ENCODE assay signal across 28 mouse cellular contexts in genomic region chr3:19990031-19990430, GRCm38 (mm10). TPM values are rescaled to one million over a fixed set of nuclear protein-coding genes. Genes with fewer than 3 reads are reported as not detected.
DNase-seq lines count a peak whose midpoint lies in the region; ATAC-seq and TF ChIP-seq lines count a peak whose summit lies in the region.
"Had no signal": no experiment of that assay in that cellular context is flagged by ENCODE, and none has a peak within 500 bp of the region (broad histone marks: within the 10 kb centered on the region; RNA-seq: fewer than 3 reads in every experiment).

No protein-coding gene starts in this region.

- H3K4me3 ChIP-seq in liver, postnatal 0 days (ENCODE audit: low read depth, low read length), result no peak overlapping the region
- H3K4me3 ChIP-seq: forebrain, embryonic 10.5 days; forebrain, embryonic 13.5 days; hindbrain, embryonic 12.5 days; hindbrain, embryonic 15.5 days had no signal

- ATAC-seq in liver, postnatal 0 days, result 0 out of 2 replicates have a peak, but pooled peaks have one; percentile 26
- peak; percentile 46; the same call in 1 of the 2 replicates for ATAC-seq in granulocyte monocyte progenitor cell, adult 5-6 weeks (replicated peaks; ENCODE audit: poor library complexity, severe bottlenecking)
- ATAC-seq: forebrain, embryonic 13.5 days; forebrain, embryonic 16.5 days; Patski had no signal

- WGBS in liver, postnatal 0 days (ENCODE audit: insufficient replicate concordance), result 64% methylated on average over 3 of the region's 3 CpGs

- peaks cover 10% of the 10 kb centered on the region for H3K36me3 ChIP-seq in liver, postnatal 0 days (replicated peaks; ENCODE audit: insufficient read depth, low read length)
- H3K36me3 ChIP-seq: G1E; hindbrain, embryonic 12.5 days; hindbrain, embryonic 15.5 days had no signal

- H3K4me1 ChIP-seq in liver, postnatal 0 days (ENCODE audit: insufficient read depth), result no peaks in the 10 kb centered on the region
- H3K4me1 ChIP-seq: forebrain, embryonic 10.5 days; forebrain, embryonic 13.5 days; hindbrain, embryonic 12.5 days; hindbrain, embryonic 15.5 days had no signal

- DNase-seq in adrenal gland, adult 8-10 months, result peak; percentile 14
- DNase-seq in adrenal gland, adult 18-20 months (ENCODE audit: low spot score in 2 of 2), result no peak
- no peak for DNase-seq in liver, postnatal 0 days
- DNase-seq in liver, result no peak
- peak; percentile 23 for DNase-seq in lung, postnatal 36 days
- no peak for DNase-seq in lung, postnatal 4 days
- DNase-seq in left cerebral cortex, adult 8-10 months (ENCODE audit: low spot score in 2 of 2), result no peak
- DNase-seq: adrenal gland, postnatal 14 days; B cell, adult 2 months; cerebellum, adult 11 months; cerebellum, adult 2 months; cerebellum, adult 9-11 months; cerebellum, postnatal 25 days; embryo, embryonic 11 days; gastrocnemius, postnatal 10 days; gastrocnemius, postnatal 36 days; heart, adult 11 months had no signal

- no peak for TF ChIP-seq CTCF in liver, postnatal 0 days (IDR thresholded peaks at IDR 0.05; ENCODE audit: low read depth)

- H3K27me3 ChIP-seq in liver, postnatal 0 days (ENCODE audit: insufficient read depth, low read length), result no peaks in the 10 kb centered on the region
- H3K27me3 ChIP-seq: CH12.LX; forebrain, embryonic 13.5 days; hindbrain, embryonic 12.5 days; hindbrain, embryonic 15.5 days; Patski had no signal

- no peak for TF ChIP-seq EP300 in liver, postnatal 0 days (IDR thresholded peaks at IDR 0.05; ENCODE audit: low read depth)

- no peak overlapping the region for H3K27ac ChIP-seq in liver, postnatal 0 days (ENCODE audit: low read depth)
- H3K27ac ChIP-seq: forebrain, embryonic 10.5 days; forebrain, embryonic 13.5 days; hindbrain, embryonic 12.5 days; hindbrain, embryonic 15.5 days had no signal

- H3K4me2 ChIP-seq in liver, postnatal 0 days (ENCODE audit: low read depth, low read length), result no peak overlapping the region
- H3K4me2 ChIP-seq: forebrain, embryonic 13.5 days; heart, embryonic 11.5 days; hindbrain, embryonic 12.5 days; hindbrain, embryonic 15.5 days had no signal

- no peaks in the 10 kb centered on the region for H3K9me3 ChIP-seq in liver, postnatal 0 days (ENCODE audit: low read length)
- H3K9me3 ChIP-seq: forebrain, embryonic 10.5 days; forebrain, embryonic 13.5 days; G1E; hindbrain, embryonic 12.5 days; hindbrain, embryonic 15.5 days had no signal

- H3K9ac ChIP-seq in liver, postnatal 0 days (replicated peaks), result no peak overlapping the region
- H3K9ac ChIP-seq: forebrain, embryonic 13.5 days; hindbrain, embryonic 12.5 days; hindbrain, embryonic 15.5 days had no signal

RNA-seq across cellular contexts. Expression of gene Cp, which starts 33.2 kb away (rescaled TPM):
- 10 to 100 TPM; 46.2 to 84.5 (median 51.1) TPM for total RNA-seq in adrenal gland, adult 8-10 months (2022)
- total RNA-seq in adrenal gland, adult 18-20 months (2021), result 10 to 100 TPM; 45.1 to 63.9 TPM
- 272 and 290 TPM in 2 replicates for polyA plus RNA-seq in liver, postnatal 0 days (2015; fragmentation: Nextera tagmentation; extraction: Ambion mirVana)
- total RNA-seq in granulocyte monocyte progenitor cell, adult 5-6 weeks (2014; fragmentation: Nextera tagmentation), result 2.9 and 4.5 TPM in 2 replicates
- total RNA-seq in granulocyte monocyte progenitor cell, adult 5-6 weeks (2017), result 0.05 and 0.69 TPM in 2 replicates
- total RNA-seq in left cerebral cortex, adult 8-10 months (2022), result 10 to 100 TPM; 10.2 to 14.0 (median 11.4) TPM
- total RNA-seq: hematopoietic stem cell, adult 5-6 weeks had no signal
- polyA plus RNA-seq: G1E had no signal

RNA-seq across cellular contexts. Expression of gene Hps3, which starts 45.1 kb away (rescaled TPM):
- total RNA-seq in adrenal gland, adult 8-10 months (2022), result 10 to 100 TPM; 16.2 to 24.2 (median 19.1) TPM
- 10 to 100 TPM; 11.2 to 15.7 TPM for total RNA-seq in adrenal gland, adult 18-20 months (2021)
- polyA plus RNA-seq in liver, postnatal 0 days (2015; fragmentation: Nextera tagmentation; extraction: Ambion mirVana), result 5.1 and 5.4 TPM in 2 replicates
- 39.4 and 40.1 TPM in 2 replicates for total RNA-seq in granulocyte monocyte progenitor cell, adult 5-6 weeks (2014; fragmentation: Nextera tagmentation)
- 25.1 and 34.2 TPM in 2 replicates for total RNA-seq in granulocyte monocyte progenitor cell, adult 5-6 weeks (2017)
- total RNA-seq in left cerebral cortex, adult 8-10 months (2022), result 10 to 100 TPM; 15.2 to 16.7 (median 15.8) TPM

Comparison
In these comparisons a context has a peak if more than half of its experiments do, and no peak if none do; other contexts are left out.
1. DNase-seq: peak in adrenal gland, adult 8-10 months (single experiment) and lung, postnatal 36 days (single experiment); none in adrenal gland, adult 18-20 months (0 of 2), liver, postnatal 0 days (single experiment), liver (single experiment), lung, postnatal 4 days (0 of 2) and left cerebral cortex, adult 8-10 months (0 of 2).